Mouse (Mus musculus): ENCODE data around the gene Npy4r.

- TF ChIP-seq CTCF (IDR thresholded peaks at IDR 0.05; ENCODE audit: insufficient read depth, low read length) (no peak), POLR2A (IDR thresholded peaks at IDR 0.05; ENCODE audit: borderline replicate concordance, extremely low read depth, low read depth, low read length) (no peak)
These were observed 31.4 kb downstream of the Npy4r start for GRCm38 (mm10) chr14:34120923-34121351.
